Mouse (Mus musculus) midbrain, embryonic 16.5 days (tissue): Measurements from ENCODE around the gene Coro1a. TPM values are rescaled to one million over a fixed set of nuclear protein-coding genes. Genes with fewer than 3 reads are reported as not detected.
"Not testable (repeated sequence)": the region's sequence is repeated elsewhere in the genome, so short reads cannot be mapped to it uniquely, and the experiment has no call there.

Experiments
- ATAC-seq: fragments of 200-750 bp; cut with Nextera tagmentation; 2 replicates; pipeline ENCODE4 v1.8.0; 2017; ENCODE audit warnings: moderate TSS enrichment
- H3K27ac ChIP-seq: fragments of 300-500 bp; sonication (generic); 2 replicates; pipeline ENCODE4 v1.5.1; 2014; ENCODE audit warnings: mild to moderate bottlenecking, low read length, mixed read lengths
- H3K27me3 ChIP-seq: fragments of 300-500 bp; sonication (generic); 2 replicates; pipeline ENCODE4 v1.6.1; 2014; ENCODE audit warnings: low read depth, low read length, mixed read lengths; ENCODE audit not compliant: control insufficient read depth, insufficient read depth
- H3K36me3 ChIP-seq: fragments of 300-500 bp; sonication (generic); 2 replicates; pipeline ENCODE4 v1.6.1; 2014; ENCODE audit warnings: mild to moderate bottlenecking, low read length, moderate library complexity, mixed read lengths; ENCODE audit not compliant: control insufficient read depth, insufficient read depth
- H3K4me1 ChIP-seq: fragments of 300-500 bp; sonication (generic); 2 replicates; pipeline ENCODE4 v1.6.1; 2014; ENCODE audit warnings: mild to moderate bottlenecking, low read length, mixed read lengths; ENCODE audit not compliant: control insufficient read depth, insufficient read depth
- H3K4me2 ChIP-seq: fragments of 300-500 bp; sonication (generic); 2 replicates; pipeline ENCODE4 v1.6.1; 2014; ENCODE audit warnings: mild to moderate bottlenecking, low read length, mixed read lengths
- H3K4me3 ChIP-seq: fragments of 300-500 bp; sonication (generic); 2 replicates; pipeline ENCODE4 v1.5.1; 2014; ENCODE audit warnings: low read depth, mild to moderate bottlenecking, low read length, moderate library complexity, mixed read lengths
- H3K9ac ChIP-seq: fragments of 300-500 bp; sonication (generic); 2 replicates; pipeline ENCODE4 v1.6.1; 2014; ENCODE audit warnings: low read depth, low read length, mixed read lengths
- H3K9me3 ChIP-seq: fragments of 300-500 bp; sonication (generic); replicated peaks from 2 replicates; pipeline ENCODE4 v1.6.1; 2014; ENCODE audit warnings: mild to moderate bottlenecking, low read length, mixed read lengths; ENCODE audit not compliant: control insufficient read depth, poor library complexity, severe bottlenecking
- WGBS: fragments of 180-500 bp; shearing (Covaris S2); extraction: QIAGEN DNeasy Blood & Tissue Kit; methylation state at CpG from one replicate; pipeline ENCODE4 v1.1.7; 2014; 5-methylcytosine and 5-hydroxymethylcytosine counted together
- polyA plus RNA-seq: library from polyadenylated mRNA; unstranded; fragments of >200 nt; fragmentation: Nextera tagmentation; extraction: Ambion mirVana; gene quantifications from 2 replicates; pipeline ENCODE4 v1.2.1, GENCODE M21; 2015

Gene Coro1a
- polyA plus RNA-seq, 1 experiment from 2014 or later, result 122 TPM

DNA sequence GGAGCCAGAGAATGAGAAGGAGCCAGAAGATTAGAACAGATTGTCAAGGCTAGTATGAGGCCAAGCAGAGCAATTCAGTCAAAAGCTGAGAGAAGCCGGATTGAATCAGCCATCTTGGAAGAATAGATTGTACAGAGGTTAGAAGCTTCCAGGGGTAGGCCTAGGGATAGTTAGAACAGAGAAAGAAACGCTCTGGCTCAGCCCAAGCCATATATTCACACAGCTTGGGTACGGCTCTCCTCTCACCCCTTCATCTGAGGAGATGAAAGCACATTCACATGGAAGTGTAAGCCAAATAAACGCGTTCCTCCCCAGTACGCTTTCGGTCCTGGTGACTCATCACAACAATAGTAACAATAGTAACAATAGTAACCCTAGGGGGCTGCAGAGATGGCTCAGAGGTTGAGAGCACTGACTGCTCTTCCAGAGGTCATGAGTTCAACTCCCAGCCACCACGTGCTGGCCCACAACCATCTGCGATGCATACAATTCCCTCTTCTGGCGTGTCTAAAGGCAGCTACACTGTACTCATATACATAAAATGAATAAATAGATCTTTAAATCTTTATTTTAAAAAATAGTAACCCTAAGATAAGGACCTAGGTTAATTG, 13.0 kb downstream of the Coro1a start:
- Histone ChIP-seq H3K4me1 (peaks cover 24% of the 10 kb centered on the region), H3K36me3 (peaks cover 23% of the 10 kb centered on the region), H3K4me3 (peak overlapping the region; percentile 83), H3K27me3 (no peaks in the 10 kb centered on the region), H3K9ac (peak overlapping the region; percentile 60), H3K27ac (no peak overlapping the region; the same call in 1 of the 2 replicates), H3K4me2 (peak overlapping the region; percentile 67), H3K9me3 (no peaks in the 10 kb centered on the region)
- WGBS, result 14% methylated on average over 10 of the region's 10 CpGs
- ATAC-seq, result no peak

DNA sequence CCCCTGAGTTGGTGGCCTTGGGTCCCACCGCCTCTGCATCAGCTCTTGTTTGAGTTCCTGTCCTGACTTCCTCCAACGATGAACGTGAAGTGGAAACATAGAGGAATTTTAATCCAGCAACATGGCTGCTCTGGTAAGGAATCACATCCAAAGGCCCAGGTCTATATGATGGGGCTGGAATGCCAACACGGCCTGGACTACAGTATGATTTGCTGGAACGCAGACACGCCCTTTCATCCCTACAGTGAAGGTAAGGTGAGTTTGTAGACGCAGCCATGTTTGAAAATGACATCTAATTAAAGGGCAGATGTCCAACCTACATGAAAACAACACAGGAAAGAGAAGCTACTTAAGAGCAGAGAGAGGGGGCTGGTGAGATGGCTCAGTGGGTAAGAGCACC, 13.8 kb downstream of the Coro1a start:
- no peak overlapping the region for H3K4me3 ChIP-seq
- no peak overlapping the region for H3K9ac ChIP-seq
- H3K36me3 ChIP-seq, result peaks cover 20% of the 10 kb centered on the region
- no peaks in the 10 kb centered on the region for H3K27me3 ChIP-seq
- peaks cover 24% of the 10 kb centered on the region for H3K4me1 ChIP-seq
- no peak overlapping the region for H3K27ac ChIP-seq
- no peak for ATAC-seq
- peak overlapping the region; percentile 26 for H3K4me2 ChIP-seq
- WGBS, result 88% methylated on average over 7 of the region's 7 CpGs
- no peaks in the 10 kb centered on the region for H3K9me3 ChIP-seq

DNA sequence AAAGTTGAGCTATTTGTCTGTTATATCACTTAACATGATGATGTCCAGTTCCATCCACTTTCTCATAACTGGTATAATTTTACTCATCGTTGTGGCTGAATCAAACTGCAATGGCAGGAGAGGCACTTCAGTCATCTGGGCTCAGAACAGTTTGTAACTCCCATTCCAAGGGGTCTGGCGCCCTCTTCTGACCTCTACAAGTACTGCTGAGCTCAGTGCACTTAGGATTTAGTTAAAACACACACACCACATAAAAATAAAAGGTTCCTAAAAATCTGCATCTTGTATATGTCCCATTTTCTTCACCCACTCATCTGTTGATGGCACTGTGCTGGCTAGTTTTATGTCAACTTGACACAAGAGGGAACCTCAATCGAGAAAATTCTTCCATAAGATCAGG, 14.3 kb downstream of the Coro1a start:
- Histone ChIP-seq H3K4me3 (no peak overlapping the region), H3K27me3 (no peaks in the 10 kb centered on the region), H3K9me3 (no peaks in the 10 kb centered on the region), H3K4me1 (peaks cover 24% of the 10 kb centered on the region), H3K9ac (no peak overlapping the region), H3K36me3 (peaks cover 20% of the 10 kb centered on the region), H3K4me2 (peak overlapping the region; percentile 26; the same call in 1 of the 2 replicates), H3K27ac (no peak overlapping the region)
- 30% methylated on average over 3 of the region's 3 CpGs for WGBS
- ATAC-seq, result no peak

DNA sequence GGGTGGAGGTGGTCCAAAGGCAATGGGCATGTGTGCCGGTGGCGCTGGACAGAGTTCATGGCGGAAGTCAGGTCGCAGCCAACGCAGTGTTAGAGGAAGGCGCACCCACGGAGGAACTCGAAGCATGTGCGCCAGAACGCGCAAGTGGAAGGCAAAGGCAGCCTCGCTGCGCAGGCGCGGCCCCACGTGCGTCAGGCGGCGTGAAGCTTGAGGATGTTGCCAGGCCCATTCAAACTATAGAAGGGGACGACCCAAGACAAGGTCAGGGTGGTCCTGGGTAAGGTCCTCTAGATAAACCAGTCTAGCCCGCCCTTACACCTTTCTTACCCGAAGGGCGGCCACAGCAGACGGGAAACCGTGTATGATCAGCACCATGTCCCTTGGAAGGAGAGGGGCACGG, 15.2 kb downstream of the Coro1a start:
- Histone ChIP-seq H3K9ac (no peak overlapping the region), H3K27me3 (no peaks in the 10 kb centered on the region), H3K4me3 (no peak overlapping the region), H3K4me2 (no peak overlapping the region), H3K4me1 (peaks cover 23% of the 10 kb centered on the region), H3K36me3 (peaks cover 17% of the 10 kb centered on the region), H3K27ac (no peak overlapping the region), H3K9me3 (no peaks in the 10 kb centered on the region)
- 96% methylated on average over 26 of the region's 26 CpGs for WGBS
- no peak for ATAC-seq

DNA sequence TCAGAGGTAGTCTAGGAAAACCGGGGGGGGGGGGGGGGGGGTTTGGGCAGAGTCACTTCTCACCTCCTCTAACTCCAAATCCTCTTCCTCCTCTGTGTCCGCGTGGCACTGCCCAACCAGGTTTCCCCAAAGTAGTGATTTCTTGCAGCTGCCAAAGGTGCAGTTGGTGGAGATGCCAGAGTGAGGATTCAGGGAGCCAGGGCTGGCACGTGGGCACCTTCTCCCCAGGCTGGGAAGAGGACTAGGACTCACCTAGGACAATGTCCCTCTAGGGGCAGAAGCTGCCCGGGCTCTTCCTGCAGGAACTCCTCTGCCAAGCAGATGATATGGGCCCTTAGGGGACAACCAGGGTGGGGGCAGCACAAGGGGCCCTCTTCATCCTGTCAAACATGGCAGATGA, 15.9 kb downstream of the Coro1a start:
- Histone ChIP-seq H3K4me2 (no peak overlapping the region), H3K9ac (no peak overlapping the region), H3K27ac (no peak overlapping the region), H3K9me3 (no peaks in the 10 kb centered on the region), H3K4me1 (peaks cover 16% of the 10 kb centered on the region), H3K27me3 (no peaks in the 10 kb centered on the region), H3K4me3 (no peak overlapping the region), H3K36me3 (peaks cover 17% of the 10 kb centered on the region)
- no peak for ATAC-seq
- 100% methylated on average over 4 of the region's 5 CpGs for WGBS

DNA sequence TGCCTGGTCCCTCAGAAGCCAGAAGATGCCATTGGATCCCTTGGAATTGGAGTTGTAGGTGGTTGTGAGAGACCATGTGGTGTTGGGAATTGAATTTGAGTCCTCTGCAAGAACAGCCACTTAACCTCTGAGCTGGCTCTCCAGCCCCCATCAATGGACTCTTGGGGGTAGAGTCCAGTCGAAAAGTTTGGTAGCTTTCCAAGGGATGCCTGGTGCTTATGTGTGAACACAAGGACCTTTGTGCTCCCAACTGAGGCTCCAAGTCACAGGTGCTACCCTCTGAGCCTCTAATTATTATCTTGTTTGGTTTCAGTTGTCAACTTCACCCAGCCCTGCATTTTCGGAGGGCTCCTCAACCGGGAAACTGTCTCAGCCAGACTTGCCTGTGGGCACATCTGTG, 16.9 kb downstream of the Coro1a start:
- Histone ChIP-seq H3K36me3 (peaks cover 17% of the 10 kb centered on the region), H3K4me1 (peaks cover 11% of the 10 kb centered on the region), H3K27ac (no peak overlapping the region), H3K27me3 (no peaks in the 10 kb centered on the region), H3K4me3 (no peak overlapping the region), H3K9ac (no peak overlapping the region), H3K4me2 (no peak overlapping the region), H3K9me3 (no peaks in the 10 kb centered on the region)
- ATAC-seq, result no peak
- 88% methylated on average over 3 of the region's 3 CpGs for whole genome bisulfite sequencing

DNA sequence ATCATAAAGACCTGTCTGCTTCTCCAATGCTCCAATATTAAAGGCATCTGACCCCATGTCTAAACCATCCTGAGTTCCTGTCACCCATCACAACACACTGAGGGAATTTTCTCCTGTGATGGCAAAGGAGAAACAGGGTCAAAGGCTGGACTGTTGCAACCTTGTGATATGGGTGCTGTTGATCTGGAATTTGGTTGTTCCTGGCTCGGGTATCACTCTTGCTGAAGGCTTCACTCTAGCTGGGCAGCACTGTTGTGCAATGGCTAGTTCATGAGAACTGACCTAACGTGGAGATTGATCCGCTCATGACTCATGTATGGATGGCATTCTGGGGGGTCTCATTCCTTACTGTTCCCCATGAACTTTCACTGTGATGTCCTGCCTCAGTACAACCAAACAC, 18.6 kb downstream of the Coro1a start:
- Histone ChIP-seq H3K4me2 (no peak overlapping the region), H3K4me3 (no peak overlapping the region), H3K36me3 (peaks cover 17% of the 10 kb centered on the region), H3K27ac (no peak overlapping the region), H3K9me3 (no peaks in the 10 kb centered on the region), H3K27me3 (no peaks in the 10 kb centered on the region), H3K4me1 (peaks cover 6% of the 10 kb centered on the region; the same call in 1 of the 2 replicates), H3K9ac (no peak overlapping the region)
- WGBS, result 87% methylated on average over 3 of the region's 3 CpGs
- ATAC-seq, result no peak

DNA sequence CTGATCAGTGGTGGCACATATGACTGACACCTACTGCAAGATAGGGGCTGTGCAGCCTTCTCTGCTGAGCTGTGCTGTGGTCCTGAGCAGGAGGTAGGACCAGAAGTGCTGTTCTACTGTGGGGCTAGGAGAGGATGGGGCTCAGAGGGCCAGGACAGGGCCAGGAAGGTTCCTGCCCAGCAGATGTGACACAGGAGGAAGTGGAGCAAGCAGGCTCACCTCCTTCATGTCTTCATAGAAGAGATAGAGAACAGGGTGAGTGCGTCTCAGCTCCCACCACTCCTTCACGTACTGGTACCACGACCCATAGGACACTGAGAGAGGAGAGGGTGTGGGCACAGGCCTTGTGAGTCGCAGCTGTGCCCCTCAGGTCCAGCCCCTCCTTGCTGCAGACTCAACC, 19.4 kb downstream of the Coro1a start:
- H3K9me3 ChIP-seq, H3K27ac ChIP-seq, H3K4me1 ChIP-seq, H3K4me3 ChIP-seq, H3K4me2 ChIP-seq, H3K9ac ChIP-seq, ATAC-seq, H3K27me3 ChIP-seq: not testable (repeated sequence)
- 80% methylated on average over 4 of the region's 4 CpGs for WGBS
- H3K36me3 ChIP-seq, result peaks cover 17% of the 10 kb centered on the region

DNA sequence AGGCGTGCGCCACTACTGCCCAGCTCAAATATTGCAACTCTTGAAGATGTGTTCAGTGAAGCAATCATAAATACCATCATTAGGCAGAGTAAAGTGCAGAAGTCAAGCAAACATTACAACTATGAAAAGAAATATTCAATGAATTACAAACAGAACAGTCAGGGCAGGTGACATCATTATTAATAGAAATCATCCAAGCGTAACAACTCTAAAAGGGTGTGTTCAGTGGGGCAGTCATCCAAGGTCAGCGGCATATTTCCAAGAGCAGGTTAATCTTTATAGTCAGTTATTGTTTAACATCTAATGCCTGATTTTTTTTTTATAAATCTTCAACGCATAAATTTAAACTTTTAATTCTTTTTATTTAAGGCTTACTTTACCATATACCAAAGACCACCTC, 26.4 kb downstream of the Coro1a start:
- H3K27ac ChIP-seq, result no peak overlapping the region
- no peak for ATAC-seq
- H3K9me3 ChIP-seq, result no peaks in the 10 kb centered on the region
- H3K4me2 ChIP-seq, result no peak overlapping the region
- no peaks in the 10 kb centered on the region for H3K36me3 ChIP-seq
- no peak overlapping the region for H3K9ac ChIP-seq
- no peaks in the 10 kb centered on the region for H3K4me1 ChIP-seq
- WGBS, result 98% methylated on average over 5 of the region's 5 CpGs
- no peak overlapping the region for H3K4me3 ChIP-seq
- H3K27me3 ChIP-seq, result no peaks in the 10 kb centered on the region
